Mouse (Mus musculus) liver (tissue): Measurements from ENCODE around the gene Hras.

Experiments
- DNase-seq: peaks from one replicate; pipeline ENCODE4 v3.0.0-alpha.2; 2020; ENCODE audit warnings: mixed read lengths

Gene Hras

DNA sequence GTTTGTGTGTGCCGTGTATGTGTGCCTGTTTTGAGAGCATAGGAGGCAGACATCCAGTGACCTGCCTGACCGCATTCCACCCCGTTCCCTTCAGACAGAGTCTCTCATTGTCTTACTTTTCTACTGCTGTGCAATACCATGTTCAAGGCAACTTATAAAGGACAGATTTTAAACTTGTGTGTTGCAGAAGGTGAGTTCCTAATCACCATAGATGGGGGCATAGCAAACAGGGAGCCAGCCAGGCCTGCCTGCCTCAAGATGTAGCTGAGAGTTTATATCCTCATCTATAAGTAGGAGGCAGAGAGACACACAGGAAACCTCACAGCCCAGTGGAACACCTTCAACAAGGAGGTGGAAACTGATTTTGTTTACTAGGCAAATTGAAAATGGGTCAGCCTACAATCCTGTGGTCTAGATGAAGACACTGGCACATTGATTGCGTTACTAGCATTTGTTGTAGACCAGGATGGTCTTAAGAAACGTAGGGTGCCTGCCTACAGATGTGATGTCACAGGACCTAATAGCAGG, 20.4 kb downstream of the Hras start:
- DNase-seq, result no peak

DNA sequence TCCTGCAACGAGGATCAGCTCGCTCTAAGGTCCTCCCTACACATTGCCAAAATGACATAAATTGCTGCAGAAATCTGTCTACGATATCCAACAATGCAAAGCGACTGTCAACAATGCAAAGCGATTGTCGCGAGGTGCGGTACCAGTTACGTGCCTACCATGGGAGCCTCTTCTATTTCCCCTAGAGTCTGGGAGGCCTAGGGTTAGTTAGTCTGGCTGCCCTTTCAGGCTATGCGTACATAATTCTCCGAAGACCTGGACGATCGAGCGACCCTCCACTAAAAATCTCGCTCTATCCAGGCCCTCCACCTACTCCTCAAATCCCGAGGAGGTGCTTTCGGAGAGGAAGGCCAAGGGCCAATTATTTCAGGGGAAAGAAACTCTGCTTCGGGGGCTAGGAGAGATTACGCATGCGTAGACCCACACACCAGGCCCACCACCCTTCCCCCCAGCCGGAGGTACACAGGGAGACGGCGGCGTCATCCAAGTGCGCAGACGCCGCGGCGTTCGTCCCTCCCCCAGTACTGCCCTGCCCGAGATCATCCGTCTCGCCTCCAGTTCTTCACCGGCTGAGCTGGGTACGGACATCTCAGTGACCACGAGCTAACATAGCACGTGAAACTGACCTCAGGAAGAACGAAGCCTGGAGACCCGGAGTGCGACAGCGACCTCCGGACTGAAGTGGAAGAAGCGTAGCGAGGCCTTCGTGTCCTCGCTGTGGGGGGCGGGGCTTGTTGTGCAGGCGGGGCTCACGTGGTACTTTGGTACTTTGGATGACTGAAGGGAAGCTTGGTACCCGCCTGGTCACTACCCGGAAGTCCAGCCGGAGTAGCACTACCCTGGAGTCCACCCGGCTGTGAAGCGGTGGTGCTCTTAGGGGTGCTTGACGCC, 21.4 kb downstream of the Hras start, which contains the start of gene Rnh1:
TSS of gene Rnh1 (minus strand) at position 742 of the 891 bp plus-strand sequence.
- peak; percentile 91 for DNase-seq

DNA sequence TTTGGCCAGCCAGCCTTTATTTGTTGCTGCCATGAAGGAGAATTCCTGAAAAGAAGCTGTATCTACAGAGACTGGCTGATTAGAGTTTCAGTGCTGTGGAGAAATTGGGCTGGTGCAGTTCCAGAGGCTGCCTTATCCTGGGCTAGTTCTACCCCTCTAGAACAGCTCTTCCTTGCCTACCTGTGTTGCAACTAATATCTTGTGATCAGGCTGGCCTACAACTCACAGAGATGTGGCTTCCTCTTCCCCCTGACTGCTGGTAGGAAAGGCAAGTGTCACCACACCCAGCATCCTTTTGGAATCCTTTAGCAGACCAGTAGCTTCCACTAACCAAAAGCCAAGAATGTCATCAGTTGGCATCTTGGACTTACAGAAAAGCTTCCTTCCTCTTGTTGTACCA, 23.9 kb downstream of the Hras start:
- DNase-seq, result no peak

GRCm38 (mm10) chr7:141169300-141169699, 24.5 kb downstream of the Hras start:
- DNase-seq, result no peak

DNA sequence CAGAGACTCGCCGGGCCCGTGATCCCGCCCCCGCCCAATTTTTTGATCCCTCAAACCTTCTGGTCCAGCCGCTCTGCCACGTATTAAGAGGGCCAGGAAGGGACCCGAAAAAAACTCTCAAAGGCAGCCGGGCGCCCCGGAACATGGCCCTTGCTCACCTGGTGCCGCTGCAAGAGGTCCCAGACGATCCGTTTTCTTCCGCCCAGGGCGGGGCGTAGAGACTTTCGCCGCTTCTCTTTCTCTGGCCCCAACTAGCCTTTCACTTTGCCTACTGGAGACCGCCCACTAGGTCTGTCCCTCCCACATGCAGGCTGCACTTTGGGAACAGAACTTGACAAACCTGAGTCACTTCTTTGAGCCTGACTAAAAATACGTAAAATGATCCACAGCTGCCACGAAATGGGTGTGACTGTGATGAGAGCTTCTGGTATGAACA, 25.3 kb downstream of the Hras start:
- peak; percentile 81 for DNase-seq

- DNase-seq, result peak; percentile 67
Observed at GRCm38 (mm10) chr7:141167901-141168517, 25.8 kb downstream of the Hras start.

DNA sequence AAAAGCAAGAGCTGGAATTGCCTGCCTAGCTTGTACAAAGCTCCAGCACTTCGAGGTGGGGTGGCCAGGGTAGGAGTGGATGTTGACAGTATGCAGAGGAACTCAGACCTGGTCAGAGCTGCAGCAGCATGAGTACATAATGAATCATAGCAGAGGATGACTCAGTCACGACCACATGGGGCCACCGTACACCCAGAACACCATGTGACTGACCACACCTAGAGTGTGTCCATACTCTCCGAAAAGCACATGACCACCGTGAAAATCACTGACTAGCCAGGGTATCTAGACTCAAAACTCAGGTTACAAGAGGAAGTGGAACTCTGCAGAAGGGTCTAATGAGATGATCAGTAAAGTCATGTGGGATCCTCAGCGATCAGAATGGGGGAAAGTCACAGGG, 29.0 kb downstream of the Hras start:
- DNase-seq, result no peak

DNA sequence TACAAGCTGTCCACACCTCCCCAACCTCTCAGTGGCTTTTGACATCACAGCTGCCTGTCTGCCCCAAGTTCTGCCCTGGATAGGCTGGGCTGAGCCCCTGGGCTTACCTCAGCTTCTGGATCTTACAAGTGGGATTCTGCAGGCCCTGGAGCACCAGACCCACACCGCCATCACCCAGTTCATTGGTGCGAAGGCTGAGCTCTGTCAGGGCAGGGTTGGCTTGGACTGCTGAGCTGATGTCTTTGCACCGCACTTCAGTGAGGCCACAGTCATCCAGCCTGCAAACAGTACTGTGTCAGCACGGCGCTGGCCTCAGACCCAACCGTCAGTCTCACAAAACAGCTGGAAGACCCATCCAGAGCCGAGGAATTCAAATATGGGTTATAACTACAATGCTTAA, 29.4 kb downstream of the Hras start:
- no peak for DNase-seq

GRCm38 (mm10) chr7:141155362-141155761, 38.4 kb downstream of the Hras start:
- DNase-seq, result no peak

DNA sequence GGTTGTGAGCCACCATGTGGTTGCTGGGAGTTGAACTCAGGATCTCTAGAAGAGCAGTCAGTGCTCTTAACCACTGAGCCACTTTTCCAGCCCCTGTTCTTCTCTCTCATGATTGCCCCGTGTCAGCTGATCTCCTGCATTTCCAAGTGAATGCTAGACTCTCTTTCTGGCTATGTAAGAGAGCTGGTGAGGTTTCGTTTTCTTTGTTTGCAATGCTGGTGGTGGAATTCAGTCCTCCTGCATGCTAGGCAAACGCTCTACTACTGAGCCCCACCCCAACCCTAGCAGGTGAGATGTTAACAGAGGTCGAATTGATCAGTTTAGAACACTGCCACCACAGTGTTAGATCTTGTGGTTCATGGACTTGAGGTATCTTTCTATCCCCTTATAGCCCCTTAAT, 45.2 kb downstream of the Hras start:
- DNase-seq, result no peak

DNA sequence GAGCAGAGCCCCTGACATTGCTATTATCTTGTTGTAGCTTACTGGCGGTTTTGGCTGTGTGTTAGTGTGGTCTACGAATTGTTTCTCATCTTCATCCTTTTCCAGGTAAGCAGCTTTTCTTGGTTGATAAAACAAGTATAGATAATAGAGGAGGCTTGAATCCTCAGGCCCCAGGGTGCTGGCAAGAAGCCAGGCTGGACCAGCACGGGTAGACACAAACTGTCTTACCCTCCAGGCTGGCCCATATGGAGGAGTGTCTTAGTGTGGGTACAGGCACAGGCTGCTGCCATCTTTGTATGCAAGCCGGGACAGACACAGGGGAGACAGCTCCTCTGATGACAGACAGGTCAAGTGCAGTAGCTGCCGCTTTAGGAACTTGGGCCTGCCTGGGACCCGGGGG, 46.8 kb downstream of the Hras start:
- peak; percentile 50 for DNase-seq

DNA sequence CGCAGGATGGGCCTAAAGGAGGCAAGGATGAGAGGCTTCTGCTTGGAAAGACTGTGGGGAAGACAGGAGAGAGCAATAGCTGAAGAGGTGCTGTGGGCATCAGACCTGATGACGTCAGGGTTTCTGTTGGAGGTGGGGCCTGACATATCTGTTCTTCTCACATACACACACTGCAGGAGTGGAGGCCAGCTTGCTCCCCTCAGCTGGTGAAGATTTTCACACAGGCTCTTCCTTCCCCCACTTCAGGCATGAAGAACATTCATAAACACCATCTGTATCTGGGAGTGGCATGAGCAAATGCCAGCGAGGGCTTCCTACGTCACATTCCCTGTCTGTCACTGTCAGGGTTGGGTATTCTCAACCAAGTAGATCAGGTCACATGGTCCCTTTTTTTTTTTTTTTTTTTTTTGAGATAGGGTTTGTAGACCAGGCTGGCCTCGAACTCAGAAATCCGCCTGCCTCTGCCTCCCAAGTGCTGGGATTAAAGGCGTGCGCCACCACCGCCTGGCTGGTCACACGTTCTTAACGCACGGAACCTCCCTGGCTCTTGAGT, 47.7 kb downstream of the Hras start:
- DNase-seq, result peak; percentile 77

GRCm38 (mm10) chr7:141145403-141145802, 48.4 kb downstream of the Hras start:
- no peak for DNase-seq

DNA sequence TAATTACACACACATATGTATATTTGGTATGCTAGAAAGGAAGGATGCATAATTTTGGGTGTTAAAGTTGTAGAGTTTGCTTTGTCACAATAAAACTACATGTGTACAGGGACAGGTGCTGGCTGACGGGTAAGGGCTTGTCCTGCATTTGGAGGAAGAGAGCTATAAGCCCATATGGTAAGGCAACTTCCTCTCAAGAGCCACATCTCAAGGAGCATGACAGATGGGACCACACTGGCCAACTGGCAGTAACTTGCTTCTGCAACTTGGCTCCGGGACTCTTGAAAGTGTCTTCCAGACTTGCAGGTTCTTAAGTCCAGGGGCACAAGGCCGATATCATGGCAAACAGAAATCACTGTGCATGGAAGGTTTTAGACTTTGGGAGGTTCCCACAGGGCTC, 49.2 kb downstream of the Hras start:
- DNase-seq, result no peak

GRCm38 (mm10) chr7:141143861-141144260, 49.9 kb downstream of the Hras start:
- DNase-seq, result no peak

GRCm38 (mm10) chr7:141143112-141143511, 50.7 kb downstream of the Hras start:
- peak; percentile 77 for DNase-seq

DNA sequence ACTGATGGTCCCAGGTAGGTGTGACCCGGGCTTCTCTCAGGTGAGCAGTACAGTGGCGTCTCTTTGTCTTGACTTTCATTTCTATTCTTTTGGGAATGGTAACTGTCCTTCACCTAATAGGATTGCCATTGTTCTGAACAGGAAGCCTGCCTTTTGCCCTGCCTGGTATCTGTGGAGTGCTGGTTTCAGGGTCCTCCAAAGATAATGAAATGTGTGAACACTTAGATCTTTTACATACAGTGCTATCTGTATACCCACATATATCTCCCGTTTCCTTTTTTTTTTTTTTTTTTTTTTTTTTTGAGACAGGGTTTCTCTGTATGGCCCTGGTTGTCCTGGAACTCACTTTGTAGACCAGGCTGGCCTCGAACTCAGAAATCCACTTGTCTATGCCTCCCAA, 52.5 kb downstream of the Hras start:
- no peak for DNase-seq
